8 mouse cellular contexts compared by ENCODE assay signal in the genomic region with DNA sequence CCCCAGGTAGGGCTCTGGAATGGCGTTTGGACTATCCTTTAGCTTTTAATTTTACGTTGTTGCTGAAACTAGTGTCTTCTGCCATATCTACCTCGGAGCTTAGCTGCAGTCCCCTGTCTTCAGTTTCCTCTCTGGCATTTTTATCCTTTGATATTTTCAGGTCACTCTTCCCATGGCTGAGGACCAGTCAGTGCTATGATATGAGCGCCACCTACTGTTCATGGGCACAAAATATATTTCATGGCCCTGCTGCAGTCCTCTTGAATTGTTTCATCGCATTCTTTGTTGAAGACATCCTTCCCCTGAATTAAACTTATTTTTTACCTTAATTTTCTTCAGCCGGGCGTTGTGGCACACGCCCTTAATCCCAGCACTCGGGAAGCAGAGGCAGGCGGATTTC. TPM values are rescaled to one million over a fixed set of nuclear protein-coding genes. Genes with fewer than 3 reads are reported as not detected.
DNase-seq lines count a peak whose midpoint lies in the region; ATAC-seq and TF ChIP-seq lines count a peak whose summit lies in the region.
"Had no signal": no experiment of that assay in that cellular context is flagged by ENCODE, and none has a peak within 500 bp of the region (broad histone marks: within the 10 kb centered on the region; RNA-seq: fewer than 3 reads in every experiment).

No protein-coding gene starts in this region.

- no peaks in the 10 kb centered on the region for H3K27me3 ChIP-seq in hindbrain, embryonic 15.5 days
- H3K27me3 ChIP-seq: liver, embryonic 13.5 days had no signal

- peak; percentile 12 for DNase-seq in MN1 (ENCODE audit: low spot score)
- peak; percentile 86 for DNase-seq in brain, embryonic 14.5 days (ENCODE audit: low read depth)
- DNase-seq in fibroblast of lung, adult 2 months (ENCODE audit: low read depth): peak; percentile 25
- DNase-seq in layer of hippocampus, postnatal 10 days (ENCODE audit: low spot score in 2 of 2): peak; percentile 55 to 65
- peak; percentile 25 to 58 for DNase-seq in lung, postnatal 4 days
- peak; percentile 28 for DNase-seq in right cerebral cortex, postnatal 25 days
- DNase-seq: liver, embryonic 13.5 days had no signal

- no peaks in the 10 kb centered on the region for H3K36me3 ChIP-seq in hindbrain, embryonic 15.5 days
- H3K36me3 ChIP-seq: liver, embryonic 13.5 days had no signal

- no peak overlapping the region for H3K27ac ChIP-seq in hindbrain, embryonic 15.5 days (replicated peaks)
- H3K27ac ChIP-seq: liver, embryonic 13.5 days had no signal

- TF ChIP-seq CTCF in brain, embryonic 14.5 days (IDR thresholded peaks at IDR 0.05; ENCODE audit: borderline replicate concordance, extremely low read depth, insufficient read depth, insufficient read length): peak; percentile 82; the same call in 1 of the 2 replicates

- no peaks in the 10 kb centered on the region for H3K9me3 ChIP-seq in hindbrain, embryonic 15.5 days
- H3K9me3 ChIP-seq: liver, embryonic 13.5 days had no signal

- 24% methylated on average over 10 of the region's 10 CpGs for WGBS in hindbrain, embryonic 15.5 days

- H3K4me2 ChIP-seq in hindbrain, embryonic 15.5 days: no peak overlapping the region
- H3K4me2 ChIP-seq: liver, embryonic 13.5 days had no signal

- no peaks in the 10 kb centered on the region for H3K4me1 ChIP-seq in hindbrain, embryonic 15.5 days (replicated peaks)
- H3K4me1 ChIP-seq: liver, embryonic 13.5 days had no signal

- ATAC-seq in hindbrain, embryonic 15.5 days (ENCODE audit: low FRiP score, low read depth): peak; percentile 87; the same call in 1 of the 2 replicates

- no peak for TF ChIP-seq POLR2A in brain, embryonic 14.5 days (IDR thresholded peaks at IDR 0.05; ENCODE audit: borderline replicate concordance, extremely low read depth, insufficient read depth, insufficient read length, poor library complexity, severe bottlenecking)

- H3K9ac ChIP-seq in hindbrain, embryonic 15.5 days: no peak overlapping the region
- H3K9ac ChIP-seq: liver, embryonic 13.5 days had no signal

- no peak overlapping the region for H3K4me3 ChIP-seq in hindbrain, embryonic 15.5 days
- H3K4me3 ChIP-seq: liver, embryonic 13.5 days had no signal

RNA-seq across cellular contexts. Expression of a gene that starts 36.5 kb away (rescaled TPM):
- 31.5 and 49.8 TPM in 2 replicates for polyA plus RNA-seq in brain, embryonic 14.5 days (2012; rRNA removed)
- polyA plus RNA-seq in hindbrain, embryonic 15.5 days (2015; fragmentation: Nextera tagmentation; extraction: Ambion mirVana): 33.2 and 40.3 TPM in 2 replicates
- 10 to 100 TPM; 23.8 to 31.9 TPM for total RNA-seq in layer of hippocampus, postnatal 10 days (2021)

Comparison
In these comparisons a context has a peak if more than half of its experiments do, and no peak if none do; other contexts are left out.
1. DNase-seq: peak in every context shown above with its lines; median percentile 86 in brain, embryonic 14.5 days; 60 in layer of hippocampus, postnatal 10 days; 42 in lung, postnatal 4 days; 28 in right cerebral cortex, postnatal 25 days; 25 in fibroblast of lung, adult 2 months; 12 in MN1.